Mouse (Mus musculus): ENCODE results near the gene Pbx1.
"Not testable (repeated sequence)": the region's sequence is repeated elsewhere in the genome, so short reads cannot be mapped to it uniquely, and the experiment has no call there.

Gene Pbx1

DNA sequence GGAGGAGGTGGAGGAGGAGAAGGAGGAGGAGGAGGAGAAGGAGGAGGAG lies at the start of gene Pbx1:
Pbx1 (minus strand) TSS at position 39 of the 49 bp plus-strand sequence.
- not testable (repeated sequence) for DNase-seq

DNA sequence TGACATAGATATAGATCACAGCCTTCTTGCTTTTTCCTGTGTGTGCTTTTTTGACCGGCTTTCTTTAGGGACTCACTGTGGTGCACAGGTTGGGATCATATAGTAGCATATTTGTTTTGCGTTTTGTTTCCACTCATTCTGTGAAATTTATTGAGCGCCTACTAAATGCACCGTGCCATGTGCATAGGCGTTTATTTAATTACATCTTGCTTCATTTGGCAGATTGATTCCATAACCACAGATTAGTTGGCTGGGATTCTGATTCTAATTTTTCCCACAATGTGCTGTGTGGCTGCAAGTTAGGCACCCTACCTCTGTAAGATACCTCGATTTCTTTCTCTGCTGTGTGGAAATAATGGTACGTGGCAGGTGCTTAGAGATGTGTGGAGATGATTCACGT lies 47.6 kb upstream of the Pbx1 start:
- DNase-seq = no peak

DNA sequence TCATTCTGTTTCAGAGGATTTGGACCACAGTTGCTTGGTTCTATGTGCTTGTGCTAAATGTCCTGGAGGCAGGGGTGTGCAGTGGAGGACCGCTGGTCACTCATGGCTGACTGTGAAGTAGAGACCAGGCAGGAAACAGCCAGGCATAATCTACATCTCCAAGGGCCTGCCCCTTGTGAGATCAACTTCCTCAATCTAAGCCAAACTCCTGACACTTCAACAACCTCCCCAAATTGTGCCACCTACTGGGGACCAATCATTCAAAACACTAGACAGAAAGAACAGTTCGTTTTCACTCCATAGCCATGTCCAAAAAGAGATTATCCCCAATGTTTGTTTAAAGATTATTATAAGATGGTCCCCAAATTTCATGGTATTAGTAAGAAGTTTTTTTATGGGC lies 46.8 kb upstream of the Pbx1 start:
- DNase-seq = peak in 1 of 2 experiments; percentile 11

DNA sequence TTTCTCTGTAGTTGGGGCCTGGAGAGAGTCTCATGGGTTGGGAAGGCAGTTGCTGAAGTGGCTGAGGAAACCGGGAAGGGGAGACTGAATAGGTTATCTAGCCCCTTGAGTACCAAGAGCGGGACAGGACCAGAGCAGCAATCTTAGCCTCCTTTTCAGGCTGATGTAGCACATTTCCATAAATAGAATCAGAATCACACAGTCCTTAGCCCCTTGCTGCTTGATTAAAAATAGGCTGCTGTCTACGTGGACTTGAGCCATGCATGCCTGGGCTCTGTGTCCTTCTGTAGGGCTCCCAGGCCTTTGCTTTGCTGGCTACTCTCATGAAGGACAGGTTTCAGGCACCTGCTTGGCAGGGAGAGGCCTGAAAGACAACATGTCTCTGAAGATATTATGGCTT lies 44.8 kb upstream of the Pbx1 start:
- DNase-seq = no peak

DNA sequence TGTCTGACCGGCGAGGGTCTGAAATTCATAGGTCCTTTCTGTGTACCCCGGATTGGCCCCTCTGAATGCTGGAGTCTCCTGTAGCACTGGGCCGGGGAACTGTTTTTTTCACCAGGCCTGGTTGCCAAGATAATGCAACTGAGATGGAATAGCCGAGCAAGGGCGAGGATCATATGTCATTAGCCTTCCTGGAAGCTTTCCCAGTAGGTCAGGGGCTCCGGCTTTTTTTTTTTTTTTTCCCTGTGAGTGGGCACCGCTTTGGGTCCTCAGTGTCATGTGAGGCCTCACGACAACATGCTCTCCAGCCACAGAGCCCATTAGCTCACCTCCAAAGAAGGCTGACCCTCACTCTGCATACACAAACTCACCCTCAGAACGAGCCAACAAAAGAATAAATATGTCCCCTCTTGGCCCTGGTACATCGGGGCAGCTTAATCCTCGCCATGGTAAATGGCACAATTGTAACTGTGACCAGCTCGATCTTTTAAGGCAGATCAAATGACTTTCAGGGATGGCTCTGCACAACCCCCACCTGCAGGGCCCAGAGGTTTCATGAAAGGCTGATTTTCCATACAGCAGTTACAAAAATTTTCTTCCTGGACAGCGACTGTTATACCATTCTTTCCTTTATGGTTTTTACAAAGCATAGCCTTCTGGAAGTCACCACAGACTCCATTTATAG lies 44.3 kb upstream of the Pbx1 start:
- DNase-seq = peak in 1 of 2 experiments; percentile 6

DNA sequence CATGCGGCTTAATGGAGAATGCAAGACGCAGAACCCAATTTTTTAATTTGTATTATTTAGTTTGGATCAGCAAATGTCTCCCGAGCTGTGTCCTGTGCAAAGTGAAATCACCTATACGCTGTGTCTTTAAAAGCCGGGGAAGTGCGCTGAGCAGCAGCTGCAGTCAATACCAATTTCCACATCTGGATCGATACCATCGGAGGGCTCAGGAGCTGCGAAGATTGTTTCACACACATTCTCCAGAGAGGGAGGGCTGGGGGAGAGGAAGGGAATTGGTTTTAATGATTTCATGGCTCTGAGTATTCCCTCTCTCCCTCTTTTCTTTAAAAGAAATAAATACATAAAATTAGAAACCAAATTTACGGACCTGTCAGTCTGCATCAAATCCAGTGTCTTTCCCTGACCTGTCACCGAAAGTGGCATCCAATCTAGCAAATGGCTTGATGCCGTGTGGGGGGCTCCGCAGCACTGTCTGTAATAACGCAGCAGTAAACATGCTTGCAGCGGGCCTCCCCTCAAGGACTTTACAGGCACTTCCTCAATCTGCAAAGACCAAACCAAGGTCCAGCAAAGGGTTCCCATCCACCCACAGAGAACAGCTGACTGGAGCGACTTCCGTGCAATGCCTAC lies 43.6 kb upstream of the Pbx1 start:
- DNase-seq = no peak

DNA sequence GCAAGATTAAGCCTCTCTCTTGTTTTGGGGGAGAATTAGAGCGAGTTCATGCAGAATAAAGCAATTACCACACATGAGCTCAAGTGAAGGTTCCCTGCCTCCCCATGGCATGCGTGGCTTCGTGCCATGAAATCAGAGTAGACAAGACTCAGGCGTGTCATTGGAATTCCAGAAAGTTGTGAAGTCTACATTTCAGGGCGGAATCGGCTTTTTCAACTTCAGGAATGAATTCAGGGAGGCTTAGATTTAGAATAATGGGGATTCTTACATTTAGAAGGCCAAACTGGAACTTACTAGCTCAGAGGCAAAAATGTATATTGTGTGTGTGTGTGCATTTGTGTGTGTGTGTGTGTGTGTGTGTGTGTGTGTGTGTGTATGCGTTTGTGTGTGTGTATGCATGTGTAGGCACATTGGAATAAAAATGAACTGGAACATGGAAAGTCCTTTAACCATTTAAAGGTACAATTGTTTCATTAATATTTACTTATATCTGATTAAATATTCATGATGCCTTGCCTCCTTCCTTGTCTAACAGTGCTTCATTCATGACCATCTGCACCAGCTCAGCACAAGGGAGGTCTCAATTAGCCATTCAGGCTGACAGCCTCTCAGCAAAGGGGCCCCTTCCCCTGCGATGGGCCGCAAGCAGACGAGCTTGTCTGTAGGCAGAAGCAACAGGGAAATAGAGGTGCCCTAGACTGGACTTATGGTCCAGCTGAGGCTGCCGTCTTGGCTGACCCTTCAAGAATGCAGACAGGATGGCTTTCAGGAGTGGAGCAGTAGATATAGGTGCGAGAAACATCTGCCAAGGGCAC lies 41.4 kb upstream of the Pbx1 start:
- DNase-seq = peak in 1 of 2 experiments; percentile 14

DNA sequence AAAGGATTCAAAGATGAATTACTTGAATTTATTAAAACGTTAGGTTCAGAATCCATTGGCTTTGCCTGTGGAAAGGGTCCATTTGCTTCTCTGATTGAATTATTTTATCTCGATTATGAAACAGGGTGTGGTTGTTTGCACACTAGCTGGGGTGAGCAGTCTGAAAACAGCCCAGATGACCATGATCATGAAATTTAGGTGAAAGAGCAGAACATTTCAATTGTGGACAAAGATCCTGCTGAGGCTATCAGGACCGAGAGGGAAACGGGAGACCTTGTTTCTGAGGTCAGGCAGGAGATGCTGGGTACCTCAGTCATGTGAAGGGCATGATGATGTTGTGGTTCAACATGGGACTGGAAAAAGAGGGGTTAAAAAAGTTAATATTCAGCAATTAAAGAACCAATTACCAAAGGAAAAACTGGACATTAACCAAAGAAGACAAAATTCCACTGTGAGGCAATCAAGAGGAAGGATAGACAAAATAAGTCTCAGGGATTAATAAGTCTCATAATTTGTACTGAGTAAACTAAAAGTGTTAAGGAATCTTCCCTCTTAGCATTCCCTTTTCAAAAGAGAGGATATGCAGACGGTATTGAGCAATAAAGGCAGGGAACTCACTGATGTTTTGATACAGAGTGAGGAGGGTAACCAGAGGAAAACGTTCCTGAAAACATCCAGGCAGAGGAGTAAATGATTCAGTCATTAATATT lies 40.6 kb upstream of the Pbx1 start:
- DNase-seq = no peak

DNA sequence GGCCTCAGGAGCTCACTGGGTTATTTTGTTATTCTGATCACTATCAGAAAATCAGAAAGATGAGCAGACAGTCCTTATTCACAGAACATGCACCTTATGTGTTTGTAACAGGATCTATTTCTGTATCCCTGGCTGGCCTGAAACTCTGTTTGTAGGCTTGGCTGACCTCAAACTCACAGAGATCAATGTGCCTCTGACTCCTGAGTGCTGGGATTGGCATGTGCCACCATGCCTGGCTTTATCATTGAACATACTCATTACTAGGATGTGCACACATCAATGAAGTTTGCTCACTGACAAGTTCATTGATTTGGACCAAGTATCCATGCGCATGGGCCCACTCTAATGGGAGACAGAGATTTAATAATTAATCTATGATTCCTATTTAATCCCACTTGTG lies 27.4 kb upstream of the Pbx1 start:
- no peak for DNase-seq

DNA sequence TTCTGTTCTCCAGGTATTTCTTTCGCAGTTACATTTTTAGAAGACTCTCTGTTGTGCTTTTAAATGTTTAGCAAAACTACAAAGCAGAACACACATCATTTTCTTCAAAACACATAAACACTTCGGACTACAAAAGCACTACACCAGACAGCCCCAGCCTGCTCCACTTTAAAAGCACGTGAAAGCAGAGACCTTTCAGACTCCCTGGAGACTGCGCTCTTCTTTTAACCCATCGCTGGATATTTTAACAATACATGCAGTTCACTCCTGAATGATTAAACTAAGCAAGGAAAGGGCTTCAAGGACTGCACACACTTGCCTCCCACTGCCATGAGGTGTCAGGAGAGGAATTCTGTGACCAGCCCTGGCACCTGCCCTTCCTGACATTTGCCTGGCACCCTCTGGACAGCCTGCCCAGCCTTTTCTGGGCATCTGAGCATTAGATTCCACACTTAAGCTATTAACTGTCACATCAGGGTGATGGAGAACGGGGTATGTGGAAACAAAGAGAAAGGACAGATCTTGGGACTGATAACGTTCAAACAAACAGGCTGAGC lies 25.2 kb upstream of the Pbx1 start:
- peak in 1 of 2 experiments; percentile 3 for DNase-seq

DNA sequence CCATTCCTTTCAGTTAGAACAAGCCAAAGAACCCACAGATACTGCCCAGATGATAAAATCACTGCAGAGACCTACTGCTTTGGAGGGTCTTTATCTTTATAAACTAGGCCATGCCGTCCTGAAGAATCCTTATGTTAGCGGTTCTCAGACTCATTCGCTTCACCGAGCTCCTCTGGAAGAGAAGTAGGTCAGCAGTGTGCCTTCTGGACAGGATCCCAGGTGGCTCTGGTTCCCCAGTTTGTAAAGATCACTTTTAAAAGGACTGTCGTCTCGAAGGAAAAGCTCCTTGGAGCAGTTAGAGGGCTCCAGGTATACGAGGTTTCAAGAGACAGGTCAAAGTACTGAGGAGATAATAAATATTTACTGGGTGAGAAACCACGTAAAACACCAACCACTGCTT lies 23.1 kb upstream of the Pbx1 start:
- no peak for DNase-seq

DNA sequence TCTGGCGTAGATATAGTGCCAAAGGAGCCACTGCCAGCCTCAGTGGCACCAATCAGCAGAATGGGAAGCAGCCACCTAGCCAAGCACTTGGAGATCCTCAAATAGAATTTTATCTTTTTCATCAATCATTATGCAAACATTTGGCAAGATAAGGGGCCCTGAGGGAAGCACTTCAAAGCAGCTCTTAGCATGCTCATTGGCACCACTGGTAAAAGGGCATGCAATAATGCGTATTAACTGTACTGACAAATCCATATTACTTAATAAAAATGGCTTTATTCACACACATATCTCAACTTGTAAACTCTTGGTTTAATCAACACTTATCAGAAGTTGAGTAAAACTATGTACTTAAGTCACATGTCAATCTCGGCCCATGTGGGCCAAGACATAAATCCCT lies 1.6 kb upstream of the Pbx1 start:
- DNase-seq = no peak

DNA sequence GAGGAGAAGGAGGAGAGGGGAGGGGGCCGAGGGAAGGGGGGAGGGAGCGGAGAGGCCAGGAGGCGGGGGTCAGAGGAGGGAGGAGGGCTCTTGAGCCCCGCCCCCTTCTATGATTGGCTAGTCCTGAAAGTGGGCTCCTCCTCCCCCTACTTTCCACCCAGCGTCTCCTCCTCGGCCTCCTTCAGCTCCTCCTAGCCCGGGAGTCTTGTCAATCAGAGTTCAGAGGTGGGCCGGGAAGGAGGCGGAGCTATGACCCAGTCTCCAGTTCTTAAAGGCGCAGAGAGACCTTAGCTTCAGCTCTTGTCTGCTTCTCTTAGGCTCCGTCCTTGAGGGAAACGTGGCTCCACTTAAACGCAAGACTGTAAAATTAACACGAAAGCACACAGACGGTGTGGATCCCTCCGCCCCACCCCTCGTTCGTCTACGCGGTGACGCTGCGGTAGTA lies 233 bp upstream of the Pbx1 start:
- peak; percentile 96 to 97 for DNase-seq

DNA sequence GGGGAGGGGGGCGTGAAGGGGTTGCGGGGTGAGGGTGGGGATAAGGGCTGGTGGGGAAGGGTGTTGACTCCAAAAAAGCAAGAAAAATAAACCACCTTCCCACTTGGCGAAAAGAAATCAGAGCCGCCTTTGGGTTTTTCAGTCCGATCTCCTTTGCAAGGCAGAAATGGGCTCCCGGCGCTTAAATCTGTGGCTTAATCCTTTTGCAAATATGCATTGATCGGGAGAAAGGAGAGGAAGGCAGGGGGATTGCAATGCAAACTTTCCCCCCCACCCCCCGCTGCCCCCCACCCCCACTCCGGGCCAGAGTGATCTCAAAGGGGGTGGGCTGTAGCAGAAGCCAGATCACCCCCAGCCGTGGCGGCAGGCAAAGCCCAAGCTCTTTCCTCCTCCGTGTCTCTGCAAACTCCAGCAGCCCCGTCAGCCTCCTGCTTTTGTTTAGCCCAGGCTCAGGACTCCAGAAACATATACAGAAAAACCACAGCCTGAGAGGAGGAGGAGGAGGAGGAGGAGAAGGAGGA lies 299 bp downstream of the Pbx1 start:
- DNase-seq = peak in 1 of 2 experiments; percentile 84

DNA sequence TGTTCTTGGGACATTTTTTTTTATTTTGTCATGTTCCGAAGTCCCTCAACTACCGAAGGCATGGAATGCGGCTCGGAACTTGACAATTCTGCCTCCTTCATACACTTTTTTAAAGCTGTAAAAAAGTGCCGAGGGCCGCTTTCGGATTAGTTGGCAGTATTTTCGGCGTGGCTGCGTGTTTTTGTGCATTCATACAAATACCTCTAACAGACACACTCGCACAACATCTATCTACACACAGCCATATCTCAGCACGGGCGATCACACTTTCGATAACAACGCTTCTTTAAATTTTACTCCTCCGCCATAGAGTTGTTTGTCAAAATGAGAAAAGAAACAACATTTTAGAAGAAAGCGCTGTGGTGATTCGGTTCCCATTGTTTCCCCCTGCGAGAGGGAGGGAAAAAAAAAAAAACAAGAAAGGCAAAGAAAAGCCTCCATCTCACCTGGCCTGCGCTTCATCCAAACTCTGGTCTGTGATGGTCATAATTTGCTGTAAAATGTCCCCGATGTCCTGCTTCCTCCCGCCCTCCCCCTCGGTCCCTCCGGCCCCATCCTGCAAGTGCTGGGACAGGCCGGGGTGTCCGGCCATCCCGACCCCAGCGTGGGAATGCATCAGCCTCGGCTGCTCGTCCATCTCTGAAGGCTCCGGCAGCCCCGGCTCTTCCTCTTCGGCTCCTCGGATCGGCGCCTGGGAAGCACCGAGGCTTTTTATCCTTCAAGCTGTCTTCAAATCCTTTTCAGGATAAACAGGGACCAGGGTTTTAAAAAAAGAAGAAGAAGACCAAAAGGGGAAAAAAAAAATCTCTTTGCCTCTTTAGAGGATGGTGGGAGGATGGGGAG lies 981 bp downstream of the Pbx1 start:
- peak; percentile 58 to 75 for DNase-seq

DNA sequence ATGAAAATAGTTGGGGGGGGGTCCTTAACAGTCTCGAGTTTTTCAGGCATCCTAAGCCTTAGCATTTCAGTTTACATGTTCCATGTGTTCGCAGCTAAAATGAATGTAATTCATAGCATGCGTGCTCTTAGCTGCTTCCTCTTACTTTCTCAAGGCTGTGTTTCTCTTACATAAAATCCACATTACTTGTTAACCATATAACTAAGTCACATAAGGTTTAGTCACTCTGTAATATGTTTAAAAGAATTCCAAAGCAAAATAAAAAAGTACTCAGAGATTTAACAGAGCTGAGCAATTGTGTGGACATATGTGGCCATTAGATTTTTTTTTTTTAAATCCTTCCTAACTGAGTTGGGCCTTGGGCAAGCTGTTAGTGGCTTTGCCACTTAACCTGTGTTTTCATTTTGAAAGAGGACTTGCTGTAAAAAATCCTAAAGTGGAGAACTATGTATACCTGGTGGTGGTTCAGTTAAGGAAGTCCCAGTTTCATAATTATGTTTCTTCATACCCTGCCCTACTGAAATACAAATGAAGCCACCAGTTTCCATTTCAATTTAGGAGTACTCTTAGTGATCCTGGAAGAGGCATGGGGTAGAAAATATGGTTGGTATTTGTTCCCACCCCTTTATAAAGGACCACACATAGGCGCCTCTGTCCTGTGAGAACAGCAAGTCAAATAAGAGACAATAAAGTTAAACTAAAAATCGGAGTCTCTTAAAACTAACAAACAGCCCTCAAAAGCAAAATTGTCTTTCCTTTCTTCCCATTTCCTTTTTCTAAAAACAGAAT lies 2.0 kb downstream of the Pbx1 start:
- DNase-seq = no peak

DNA sequence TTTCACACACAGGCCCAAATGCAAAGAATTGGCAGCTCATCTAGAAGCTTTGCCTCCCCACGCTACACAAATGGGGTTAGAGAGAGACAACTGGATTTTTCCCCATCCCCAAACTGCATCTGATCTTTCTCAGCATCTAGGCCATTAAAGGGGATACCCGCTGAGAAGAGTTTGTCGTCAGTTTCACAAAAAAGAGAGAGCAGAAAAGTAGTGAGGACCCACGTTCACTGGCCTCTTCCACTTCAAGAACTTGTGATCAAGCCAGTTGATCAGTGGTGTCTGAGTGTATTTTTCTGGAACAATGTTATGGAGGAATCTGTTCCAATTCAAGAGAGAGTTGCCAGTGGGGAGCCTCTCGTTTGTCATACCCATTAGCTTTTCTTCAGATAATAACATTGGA lies 2.7 kb downstream of the Pbx1 start:
- no peak for DNase-seq

DNA sequence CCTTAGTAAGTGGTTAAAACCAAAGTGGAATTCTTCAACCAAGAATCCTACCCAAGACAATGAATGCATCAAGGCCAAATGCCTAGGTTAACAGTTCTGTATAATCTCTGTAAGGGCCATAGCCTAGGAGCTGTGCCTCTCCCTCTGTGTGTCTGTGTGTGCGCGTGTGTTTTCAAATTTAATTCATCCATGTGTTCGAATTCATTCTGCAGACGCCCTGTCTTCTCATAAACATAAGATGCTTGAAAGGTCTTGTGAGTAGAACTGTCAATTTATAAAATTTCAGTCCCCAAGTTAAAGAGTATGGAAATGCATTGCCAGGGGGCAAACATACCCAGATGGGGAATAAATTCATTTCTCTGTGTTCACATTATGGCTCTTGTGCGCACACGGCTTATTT lies 3.8 kb downstream of the Pbx1 start:
- no peak for DNase-seq

DNA sequence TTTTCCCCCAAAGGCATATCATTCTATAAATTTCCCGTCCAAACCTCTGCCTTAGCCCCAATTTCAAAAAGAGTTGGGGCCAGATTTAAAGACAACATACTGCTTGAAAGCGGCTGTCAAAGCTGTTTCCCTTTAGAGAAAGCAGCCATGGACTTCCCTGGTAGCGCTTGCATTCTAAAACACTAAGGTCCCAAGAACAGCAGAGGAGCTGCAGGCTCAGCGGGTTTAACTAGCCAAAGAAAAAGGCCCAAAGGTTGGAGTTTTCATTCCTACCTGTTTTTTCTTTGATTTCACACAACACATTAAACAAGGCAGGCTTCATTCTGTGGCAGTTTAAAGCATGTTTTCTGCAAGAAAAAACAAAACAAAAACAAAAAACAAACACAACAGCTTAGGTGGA lies 4.5 kb downstream of the Pbx1 start:
- no peak for DNase-seq

DNA sequence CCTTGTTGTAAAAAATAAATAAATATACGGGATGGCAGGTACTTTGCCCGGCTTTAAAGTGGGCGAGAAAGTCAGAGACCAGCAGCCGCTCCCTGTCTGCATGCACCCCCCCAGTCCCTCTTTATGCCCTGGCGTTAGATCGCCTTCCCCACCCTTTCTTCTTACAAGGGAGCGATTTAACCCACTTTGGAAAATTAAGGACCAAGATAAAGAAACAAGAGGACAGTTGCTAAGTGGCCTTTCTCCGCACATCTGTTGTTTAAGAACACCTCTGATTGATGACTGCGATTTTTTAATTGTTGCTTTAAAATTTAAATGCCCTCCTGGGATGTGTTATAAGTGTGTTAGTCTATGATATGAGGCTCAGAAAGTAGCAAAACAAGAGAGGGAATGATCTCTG lies 5.2 kb downstream of the Pbx1 start:
- no peak for DNase-seq

DNA sequence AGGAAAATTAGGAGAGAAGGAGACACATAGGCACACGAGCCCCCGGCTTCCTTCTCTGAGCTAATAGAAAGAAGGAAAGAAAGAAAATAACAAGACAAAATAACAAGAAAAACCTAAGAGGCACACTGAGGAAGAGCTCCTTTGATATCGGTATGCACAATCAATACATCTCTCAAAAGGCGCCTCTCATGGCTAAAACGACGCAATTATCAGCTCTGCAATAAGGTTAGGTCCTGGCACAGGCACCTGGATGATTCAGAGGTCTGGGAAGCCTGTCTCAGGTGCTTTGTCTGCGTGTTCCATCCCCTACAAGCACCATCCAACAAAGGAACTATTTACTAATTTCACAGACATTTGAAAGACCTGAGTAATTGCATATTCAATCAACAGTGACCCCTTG lies 5.8 kb downstream of the Pbx1 start:
- DNase-seq = no peak

All from kidney, postnatal 4 days (tissue).